Mouse (Mus musculus) myocyte (in vitro differentiated cells): ENCODE measurements around the gene Serpinh1. TPM values are rescaled to one million over a fixed set of nuclear protein-coding genes. Genes with fewer than 3 reads are reported as not detected.
A peak's percentile ranks its signal among the peaks of the same experiment; 100 is the strongest.

Source experiments
- H3K27me3 ChIP-seq: one replicate; pipeline ENCODE4 v1.6.1; 2011; ENCODE audit not compliant: control insufficient read depth, insufficient read depth, insufficient read length
- H3K36me3 ChIP-seq: one replicate; pipeline ENCODE4 v1.6.1; 2011; ENCODE audit not compliant: control insufficient read depth, insufficient read depth
- H3K4me2 ChIP-seq: one replicate; pipeline ENCODE4 v1.6.1; 2011; ENCODE audit warnings: low read depth, control low read depth
- H3K4me3 ChIP-seq: one replicate; pipeline ENCODE4 v1.5.1; 2011; ENCODE audit warnings: mild to moderate bottlenecking, control low read depth, moderate library complexity
- H3K79me2 ChIP-seq: one replicate; pipeline ENCODE4 v1.6.1; 2011; ENCODE audit not compliant: control insufficient read depth, insufficient read depth
- H3ac ChIP-seq: one replicate; pipeline ENCODE4 v1.6.1; 2011; ENCODE audit not compliant: control insufficient read depth, insufficient read length
- CEBPB ChIP-seq: IDR thresholded peaks from 2 replicates; pipeline ENCODE4 v1.6.1; 2011; ENCODE audit warnings: mild to moderate bottlenecking, moderate library complexity; ENCODE audit not compliant: poor library complexity, insufficient read depth, severe bottlenecking
- E2F4 ChIP-seq: IDR thresholded peaks from one replicate; pipeline ENCODE4 v1.6.1; 2011; ENCODE audit warnings: mild to moderate bottlenecking, control low read depth, moderate library complexity; ENCODE audit not compliant: insufficient read depth
- MAX ChIP-seq: IDR thresholded peaks from one replicate; pipeline ENCODE4 v1.6.1; 2011; ENCODE audit warnings: low read depth, mild to moderate bottlenecking, control low read depth
- MYOD1 ChIP-seq, 3 experiments: IDR thresholded peaks; one replicate each; pipeline ENCODE4 v1.6.1; 2011; ENCODE audit warnings: control low read depth in 2 of 3, low read depth in 2 of 3, mild to moderate bottlenecking in 2 of 3, moderate library complexity in 1 of 3; ENCODE audit not compliant: insufficient read length in 2 of 3, control insufficient read depth in 1 of 3
- MYOG ChIP-seq, 3 experiments: IDR thresholded peaks; one replicate each; pipeline ENCODE4 v1.6.1; 2011; ENCODE audit warnings: control low read depth in 2 of 3, low read depth in 2 of 3, mild to moderate bottlenecking in 2 of 3; ENCODE audit not compliant: insufficient read length in 2 of 3, control insufficient read depth in 1 of 3, insufficient read depth in 1 of 3
- POLR2A ChIP-seq: IDR thresholded peaks from one replicate; pipeline ENCODE4 v1.6.1; 2011; ENCODE audit warnings: low read depth, mild to moderate bottlenecking, control low read depth, moderate library complexity; ENCODE audit not compliant: insufficient read length
- POLR2AphosphoS2 ChIP-seq: IDR thresholded peaks from one replicate; pipeline ENCODE4 v1.6.1; 2011; ENCODE audit warnings: low read depth, control low read depth; ENCODE audit not compliant: insufficient read length
- REST ChIP-seq: IDR thresholded peaks from one replicate; pipeline ENCODE4 v1.6.1; 2011; ENCODE audit warnings: mild to moderate bottlenecking, control low read depth, moderate library complexity; ENCODE audit not compliant: insufficient read depth, insufficient read length
- SRF ChIP-seq: IDR thresholded peaks from one replicate; pipeline ENCODE4 v1.6.1; 2011; ENCODE audit warnings: low read depth; ENCODE audit not compliant: control insufficient read depth, insufficient read length
- TCF12 ChIP-seq: IDR thresholded peaks from one replicate; pipeline ENCODE4 v1.6.1; 2011; ENCODE audit warnings: mild to moderate bottlenecking, control low read depth; ENCODE audit not compliant: poor library complexity, insufficient read depth, severe bottlenecking
- TCF3 ChIP-seq: IDR thresholded peaks from one replicate; pipeline ENCODE4 v1.6.1; 2011; ENCODE audit warnings: low read depth, control low read depth; ENCODE audit not compliant: insufficient read length
- USF1 ChIP-seq: IDR thresholded peaks from one replicate; pipeline ENCODE4 v1.6.1; 2011; ENCODE audit warnings: low read depth, mild to moderate bottlenecking, control low read depth, moderate library complexity
- polyA plus RNA-seq: library from polyadenylated mRNA; unstranded; fragments of >200 nt; fragmentation: generic; extraction: Trizol; gene quantifications from one replicate; pipeline ENCODE4 v1.2.1, GENCODE M21; 2012; ENCODE audit warnings: missing spikeins

The Serpinh1 gene
- polyA plus RNA-seq, 1 experiment = 1,713 TPM

DNA sequence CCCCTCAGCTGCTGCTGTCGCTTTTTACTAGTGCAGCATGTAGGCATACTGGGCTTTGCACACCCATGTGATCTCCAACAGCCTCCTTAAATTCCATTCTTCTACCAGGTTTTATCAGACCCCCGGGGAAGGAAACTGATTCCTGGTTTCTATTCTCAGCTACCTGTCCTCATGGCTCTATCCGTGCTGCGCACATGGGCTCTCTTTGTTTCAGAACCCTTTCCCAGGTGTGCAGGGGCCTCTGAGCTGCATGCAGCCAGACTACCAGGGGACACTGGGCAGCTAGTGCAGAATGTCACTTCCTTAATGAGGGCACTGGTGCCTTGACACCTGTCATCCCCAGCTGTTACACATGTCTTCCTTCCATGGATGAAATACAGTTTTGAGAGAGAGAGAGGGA, 41.0 kb downstream of the Serpinh1 start:
- Histone ChIP-seq H3K4me3 (no peak overlapping the region), H3K79me2 (peaks cover 3% of the 10 kb centered on the region), H3ac (no peak overlapping the region), H3K4me2 (peak overlapping the region; percentile 39), H3K27me3 (no peaks in the 10 kb centered on the region), H3K36me3 (no peaks in the 10 kb centered on the region)
- no peak for TF ChIP-seq REST
- peak in 2 of 3 experiments; percentile 39 to 62 for TF ChIP-seq MYOD1 (IDR thresholded peaks at IDR 0.05; ENCODE audit: control insufficient read depth in 1 of 3, insufficient read length in 2 of 3, low read depth in 2 of 3)
- no peak for TF ChIP-seq SRF
- TF ChIP-seq POLR2A = no peak

DNA sequence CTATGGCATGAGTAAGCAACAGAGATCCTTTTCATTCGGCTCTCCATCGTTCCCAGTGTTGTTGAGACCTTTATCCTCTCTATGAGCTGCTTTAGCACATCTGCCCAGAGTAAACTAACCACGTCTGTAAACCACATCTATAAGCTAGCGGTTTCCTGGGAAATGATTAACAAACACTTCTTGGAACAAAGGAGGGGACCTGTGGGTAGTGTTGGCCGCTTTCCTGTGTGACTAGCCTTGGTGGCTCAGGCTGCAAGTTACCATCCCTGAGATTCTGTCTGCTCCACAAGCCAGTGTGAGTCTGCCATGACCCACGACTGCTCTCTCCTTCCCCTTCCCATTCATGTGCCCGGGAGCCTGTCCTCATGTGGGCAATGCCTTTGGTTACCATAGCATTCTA, 41.6 kb downstream of the Serpinh1 start:
- Histone ChIP-seq H3K79me2 (peaks cover 3% of the 10 kb centered on the region), H3K4me3 (no peak overlapping the region), H3K4me2 (peak overlapping the region; percentile 39), H3K27me3 (no peaks in the 10 kb centered on the region), H3K36me3 (no peaks in the 10 kb centered on the region), H3ac (no peak overlapping the region)
- TF ChIP-seq REST (no peak), TCF12 (no peak)

DNA sequence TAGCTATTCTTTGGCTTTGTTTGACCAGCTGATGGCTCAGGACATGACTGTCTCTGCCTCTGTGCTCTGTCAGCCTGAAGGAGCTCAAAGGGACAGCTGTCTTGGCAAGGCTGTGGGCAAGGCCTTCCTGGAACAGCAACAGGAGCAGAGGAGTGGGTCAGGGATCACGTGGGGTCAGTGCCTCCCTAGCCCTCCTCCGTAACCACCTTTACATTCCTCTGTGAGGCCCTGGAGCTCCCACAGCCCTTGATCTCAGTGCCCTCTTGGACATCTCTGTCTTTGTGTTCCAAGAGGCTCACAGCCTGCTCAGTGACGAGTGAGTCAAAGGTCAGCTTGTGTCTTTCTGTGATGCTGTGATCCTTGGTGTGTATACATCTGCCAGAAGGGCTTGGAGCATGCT, 46.4 kb downstream of the Serpinh1 start:
- no peaks in the 10 kb centered on the region for H3K36me3 ChIP-seq
- H3K27me3 ChIP-seq = no peaks in the 10 kb centered on the region
- peak overlapping the region; percentile 16 for H3K4me2 ChIP-seq
- TF ChIP-seq SRF = no peak
- TF ChIP-seq REST = no peak
- TF ChIP-seq CEBPB = no peak
- TF ChIP-seq MAX = no peak
- no peak for TF ChIP-seq E2F4
- TF ChIP-seq MYOG (IDR thresholded peaks at IDR 0.05; ENCODE audit: control insufficient read depth in 1 of 3, insufficient read depth in 1 of 3, insufficient read length in 2 of 3, low read depth in 2 of 3) = peak in 2 of 3 experiments; percentile 55 to 79
- TF ChIP-seq TCF3 = no peak
- TF ChIP-seq POLR2A = no peak
- TF ChIP-seq MYOD1 (IDR thresholded peaks at IDR 0.05; ENCODE audit: control insufficient read depth in 1 of 3, insufficient read length in 2 of 3, low read depth in 2 of 3) = peak in 2 of 3 experiments; percentile 73 to 77
- no peak for TF ChIP-seq USF1
- no peak overlapping the region for H3ac ChIP-seq
- H3K79me2 ChIP-seq = peaks cover 10% of the 10 kb centered on the region
- H3K4me3 ChIP-seq = no peak overlapping the region

DNA sequence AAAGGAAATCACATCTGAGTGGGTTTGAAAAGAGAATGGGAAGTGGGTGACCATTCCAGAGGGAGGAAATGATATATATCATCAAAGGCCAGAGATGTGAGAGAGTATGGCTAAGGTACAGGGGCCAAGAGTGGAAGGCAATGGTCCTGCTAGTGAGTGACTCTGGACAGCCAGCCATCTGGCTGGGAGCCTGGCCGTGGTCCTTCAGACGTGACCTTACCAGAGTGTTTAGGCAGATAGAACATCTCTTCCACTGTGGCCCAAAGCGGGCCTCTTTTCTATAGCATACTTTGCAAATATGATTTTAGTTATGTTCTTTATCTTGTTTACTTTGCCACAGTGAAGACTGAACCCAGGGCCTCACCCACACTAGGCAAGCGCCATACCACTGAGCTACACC, 47.4 kb downstream of the Serpinh1 start:
- Histone ChIP-seq H3K79me2 (peaks cover 10% of the 10 kb centered on the region), H3K27me3 (no peaks in the 10 kb centered on the region), H3ac (no peak overlapping the region), H3K4me3 (no peak overlapping the region), H3K4me2 (peak overlapping the region; percentile 49), H3K36me3 (no peaks in the 10 kb centered on the region)
- TF ChIP-seq SRF (no peak), POLR2A (no peak), MYOD1 (IDR thresholded peaks at IDR 0.05; ENCODE audit: control insufficient read depth in 1 of 3, insufficient read length in 2 of 3, low read depth in 2 of 3) (no peak), TCF12 (no peak), MAX (no peak), CEBPB (no peak), TCF3 (no peak), E2F4 (no peak), USF1 (no peak), POLR2AphosphoS2 (no peak), MYOG (IDR thresholded peaks at IDR 0.05; ENCODE audit: control insufficient read depth in 1 of 3, insufficient read depth in 1 of 3, insufficient read length in 2 of 3, low read depth in 2 of 3) (no peak), REST (no peak)

DNA sequence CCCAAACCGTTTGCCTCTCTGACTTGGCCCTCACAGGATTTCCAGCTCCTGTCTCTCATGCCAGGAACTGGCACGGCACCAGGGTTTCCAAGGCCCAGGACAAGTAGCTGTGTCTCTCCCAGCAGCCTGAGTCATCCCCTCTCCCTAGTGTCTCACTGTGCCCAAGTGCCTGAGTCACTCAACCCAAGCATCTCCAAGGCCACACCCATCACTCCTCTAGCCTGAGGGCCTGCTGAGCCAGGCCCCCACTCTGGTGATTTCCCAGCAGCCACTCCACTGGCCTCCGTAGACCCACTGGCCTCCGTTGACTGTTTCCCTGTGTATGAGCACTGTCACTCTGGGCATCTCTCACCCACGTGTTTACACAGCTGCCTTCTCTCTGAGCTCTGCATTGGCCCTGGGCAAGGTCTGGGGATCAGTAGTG, 48.1 kb downstream of the Serpinh1 start:
- no peak for TF ChIP-seq MYOG (IDR thresholded peaks at IDR 0.05; ENCODE audit: control insufficient read depth in 1 of 3, insufficient read depth in 1 of 3, insufficient read length in 2 of 3, low read depth in 2 of 3)
- TF ChIP-seq MYOD1 (IDR thresholded peaks at IDR 0.05; ENCODE audit: control insufficient read depth in 1 of 3, insufficient read length in 2 of 3, low read depth in 2 of 3) = peak in 2 of 3 experiments; percentile 66 to 79
- TF ChIP-seq POLR2A = peak; percentile 40
- peak; percentile 45 for TF ChIP-seq USF1
- peak overlapping the region; percentile 81 for H3K4me2 ChIP-seq

More for the DNA sequence above, 48.1 kb downstream of the Serpinh1 start:
- Histone ChIP-seq H3ac (no peak overlapping the region), H3K27me3 (no peaks in the 10 kb centered on the region), H3K4me3 (no peak overlapping the region), H3K36me3 (no peaks in the 10 kb centered on the region), H3K79me2 (peaks cover 10% of the 10 kb centered on the region)
